Mouse (Mus musculus) ES-Bruce4 (cell line): ENCODE data around the gene Atp10b.

Experiments
- CTCF ChIP-seq: IDR thresholded peaks from one replicate; pipeline ENCODE4 v1.8.1; 2011; ENCODE audit warnings: low read depth, low read length
- EP300 ChIP-seq: IDR thresholded peaks from 2 replicates; pipeline ENCODE4 v1.6.1; 2011; ENCODE audit warnings: low read depth, low read length; ENCODE audit not compliant: insufficient read depth

DNA sequence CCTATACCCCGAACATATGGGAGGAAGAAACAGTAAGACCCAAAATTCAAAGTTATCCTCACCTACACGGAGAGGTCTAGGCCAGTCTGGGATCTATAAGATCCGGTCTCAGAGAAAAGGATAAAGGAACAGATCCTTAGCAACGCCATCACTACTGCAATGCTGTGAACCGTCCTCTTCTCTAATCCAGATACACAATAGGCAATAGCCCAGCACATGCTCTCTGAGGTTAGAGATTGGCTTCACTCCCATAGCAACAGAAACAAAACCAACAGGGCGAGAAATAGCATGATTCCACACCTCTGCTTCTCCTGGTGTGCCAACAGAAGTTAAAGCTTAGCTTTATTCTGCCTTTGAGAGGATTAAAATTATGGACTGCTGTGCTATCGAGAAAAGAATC lies 82.4 kb downstream of the Atp10b start:
- TF ChIP-seq CTCF (no peak), EP300 (no peak)
